Mouse (Mus musculus): ENCODE measurements around the gene Fam214b. TPM values are rescaled to one million over a fixed set of nuclear protein-coding genes. Genes with fewer than 3 reads are reported as not detected.
A peak's percentile ranks its signal among the peaks of the same experiment; 100 is the strongest.

Gene Fam214b
- polyA plus RNA-seq, 1 experiment from 2014 or later, result 33.8 TPM

DNA sequence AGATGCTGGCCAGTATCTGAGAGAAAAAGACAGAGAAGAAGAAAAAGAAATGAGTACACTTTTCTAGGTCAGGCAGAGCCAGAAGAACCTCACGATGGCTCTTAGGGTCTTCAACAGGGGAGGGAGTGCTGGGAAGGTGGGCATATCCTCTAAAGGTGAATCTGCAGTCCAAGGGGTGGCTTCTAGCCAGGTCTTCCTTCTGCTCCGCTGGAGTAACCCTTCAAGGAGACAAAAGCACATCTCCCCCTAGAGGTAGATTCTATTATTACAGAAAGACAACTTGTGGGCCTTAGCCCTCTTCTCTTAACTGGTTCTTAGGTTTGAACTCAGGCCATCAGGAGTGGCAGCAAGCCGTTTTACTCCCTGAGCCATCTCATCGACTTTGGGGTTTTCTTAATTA is 6.6 kb upstream of the Fam214b start:
- Histone ChIP-seq H3K27ac (no peak overlapping the region), H3K9ac (no peak overlapping the region), H3K4me2 (replicated peaks) (no peak overlapping the region), H3K4me1 (no peaks in the 10 kb centered on the region; the same call in 1 of the 2 replicates), H3K36me3 (no peaks in the 10 kb centered on the region), H3K4me3 (no peak overlapping the region), H3K9me3 (no peaks in the 10 kb centered on the region), H3K27me3 (replicated peaks) (no peaks in the 10 kb centered on the region)
- ATAC-seq (ENCODE audit: low FRiP score, low read depth), result no peak
- 14% methylated on average over 4 of the region's 4 CpGs for WGBS

GRCm38 (mm10) chr4:43047231-43047630 is 1.2 kb upstream of the Fam214b start:
- peaks cover 26% of the 10 kb centered on the region for H3K4me1 ChIP-seq
- peak overlapping the region; percentile 84; the same call in 1 of the 2 replicates for H3K4me2 ChIP-seq (replicated peaks)
- H3K9ac ChIP-seq, result no peak overlapping the region
- WGBS, result 8% methylated on average over 5 of the region's 5 CpGs
- H3K27me3 ChIP-seq (replicated peaks), result no peaks in the 10 kb centered on the region
- H3K27ac ChIP-seq, result no peak overlapping the region
- H3K9me3 ChIP-seq, result no peaks in the 10 kb centered on the region
- no peaks in the 10 kb centered on the region for H3K36me3 ChIP-seq
- no peak overlapping the region for H3K4me3 ChIP-seq
- ATAC-seq (ENCODE audit: low FRiP score, low read depth), result no peak

DNA sequence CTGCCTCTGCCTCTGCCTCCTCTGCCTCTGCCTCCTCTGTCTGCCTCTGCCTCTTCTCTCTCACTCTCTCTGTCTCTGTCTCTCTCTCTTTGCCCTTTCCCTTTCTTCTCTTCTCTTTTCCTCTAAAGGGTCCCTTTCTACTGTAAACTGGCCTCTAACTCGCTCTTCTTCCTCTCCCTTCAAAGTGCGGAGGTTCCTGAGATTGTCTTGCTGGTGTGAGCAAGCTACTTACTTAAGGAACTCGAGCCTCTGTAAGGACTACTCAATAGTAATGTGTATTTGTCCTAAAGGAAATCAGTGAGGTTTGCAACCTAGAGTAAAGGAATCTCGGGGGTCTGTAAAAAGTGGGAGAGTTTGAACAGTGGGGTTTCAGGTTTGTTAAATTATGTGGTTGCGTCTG is 587 bp upstream of the Fam214b start:
- Histone ChIP-seq H3K4me2 (replicated peaks) (peak overlapping the region; percentile 84), H3K27ac (no peak overlapping the region), H3K4me1 (peaks cover 26% of the 10 kb centered on the region), H3K9ac (no peak overlapping the region), H3K36me3 (no peaks in the 10 kb centered on the region), H3K27me3 (replicated peaks) (no peaks in the 10 kb centered on the region), H3K9me3 (no peaks in the 10 kb centered on the region), H3K4me3 (no peak overlapping the region)
- ATAC-seq (ENCODE audit: low FRiP score, low read depth), result no peak
- 62% methylated on average over 5 of the region's 5 CpGs for WGBS

GRCm38 (mm10) chr4:43045285-43045658 is 748 bp downstream of the Fam214b start:
- Histone ChIP-seq H3K4me3 (peak overlapping the region; percentile 54), H3K9ac (peak overlapping the region; percentile 61), H3K9me3 (no peaks in the 10 kb centered on the region), H3K27ac (peak overlapping the region; percentile 87; the same call in 1 of the 2 replicates), H3K36me3 (no peaks in the 10 kb centered on the region), H3K4me2 (replicated peaks) (peak overlapping the region; percentile 84), H3K4me1 (peaks cover 31% of the 10 kb centered on the region), H3K27me3 (replicated peaks) (no peaks in the 10 kb centered on the region)
- peak; percentile 1; the same call in 1 of the 2 replicates for ATAC-seq (ENCODE audit: low FRiP score, low read depth)
- WGBS, result 5% methylated on average over 13 of the region's 13 CpGs

GRCm38 (mm10) chr4:43044673-43045072 is 1.3 kb downstream of the Fam214b start:
- Histone ChIP-seq H3K27me3 (replicated peaks) (no peaks in the 10 kb centered on the region), H3K4me3 (peak overlapping the region; percentile 54), H3K9ac (peak overlapping the region; percentile 61), H3K27ac (peak overlapping the region; percentile 87), H3K4me1 (peaks cover 34% of the 10 kb centered on the region), H3K4me2 (replicated peaks) (peak overlapping the region; percentile 84), H3K36me3 (no peaks in the 10 kb centered on the region), H3K9me3 (no peaks in the 10 kb centered on the region)
- ATAC-seq (ENCODE audit: low FRiP score, low read depth), result no peak
- WGBS, result 5% methylated on average over 4 of the region's 4 CpGs

GRCm38 (mm10) chr4:43043644-43044357 is 2.2 kb downstream of the Fam214b start:
- peak overlapping the region; percentile 61; the same call in 1 of the 2 replicates for H3K9ac ChIP-seq
- H3K4me1 ChIP-seq, result peaks cover 43% of the 10 kb centered on the region
- WGBS, result 15% methylated on average over 7 of the region's 7 CpGs
- peak; percentile 72 for ATAC-seq (ENCODE audit: low FRiP score, low read depth)
- no peaks in the 10 kb centered on the region for H3K9me3 ChIP-seq
- H3K4me3 ChIP-seq, result peak overlapping the region; percentile 54
- peak overlapping the region; percentile 87 for H3K27ac ChIP-seq
- no peaks in the 10 kb centered on the region for H3K27me3 ChIP-seq (replicated peaks)
- no peaks in the 10 kb centered on the region for H3K36me3 ChIP-seq
- peak overlapping the region; percentile 84 for H3K4me2 ChIP-seq (replicated peaks)

DNA sequence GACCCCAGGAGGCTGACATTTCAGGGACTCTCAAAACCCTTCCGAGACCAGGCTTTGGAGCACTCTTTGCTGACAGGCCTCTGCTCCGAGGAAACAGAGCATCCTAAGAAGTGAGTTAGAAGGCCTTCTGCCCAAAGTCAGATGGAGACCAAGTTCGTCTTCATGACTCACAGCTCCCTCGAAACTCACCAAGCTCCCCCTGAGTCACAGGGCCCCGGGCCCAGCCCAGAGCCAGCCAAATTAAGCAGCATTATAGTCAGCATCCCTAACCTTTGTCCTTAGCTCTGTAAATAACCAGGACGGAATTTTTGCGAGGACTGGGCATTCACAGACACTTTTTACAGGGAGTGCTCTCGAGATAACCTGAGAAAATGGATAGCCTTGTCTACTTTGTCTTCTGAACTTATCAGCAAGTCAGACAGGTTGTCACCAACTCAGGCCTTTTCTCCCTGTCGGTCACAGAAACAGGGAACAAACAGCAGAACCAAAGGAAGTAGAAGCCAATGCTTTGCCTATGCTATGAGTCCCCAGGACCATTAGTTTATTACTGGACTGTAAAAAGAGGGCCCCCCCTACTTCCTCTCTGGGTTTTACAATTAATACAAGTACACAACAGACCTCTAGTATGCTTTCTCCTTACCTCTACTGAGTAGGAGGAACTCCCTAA is 5.0 kb downstream of the Fam214b start:
- Histone ChIP-seq H3K4me2 (replicated peaks) (peak overlapping the region; percentile 88), H3K4me3 (no peak overlapping the region), H3K4me1 (peaks cover 56% of the 10 kb centered on the region)

GRCm38 (mm10) chr4:43040114-43040572 is 5.9 kb downstream of the Fam214b start:
- H3K27ac ChIP-seq, result peak overlapping the region; percentile 37; the same call in 1 of the 2 replicates
- H3K27me3 ChIP-seq (replicated peaks), result no peaks in the 10 kb centered on the region
- H3K4me2 ChIP-seq (replicated peaks), result peak overlapping the region; percentile 88
- peak overlapping the region; percentile 87 for H3K9ac ChIP-seq
- H3K4me1 ChIP-seq, result peaks cover 52% of the 10 kb centered on the region
- H3K36me3 ChIP-seq, result peaks cover 20% of the 10 kb centered on the region
- WGBS, result under 1% methylated on average over 25 of the region's 25 CpGs
- H3K9me3 ChIP-seq, result no peaks in the 10 kb centered on the region
- ATAC-seq (ENCODE audit: low FRiP score, low read depth), result peak; percentile 94
- H3K4me3 ChIP-seq, result peak overlapping the region; percentile 76

More for the DNA sequence above, 5.0 kb downstream of the Fam214b start:
- no peak for ATAC-seq (ENCODE audit: low FRiP score, low read depth)
- WGBS, result 67% methylated on average over 9 of the region's 9 CpGs
- H3K9ac ChIP-seq, result no peak overlapping the region
- no peak overlapping the region for H3K27ac ChIP-seq
- H3K9me3 ChIP-seq, result no peaks in the 10 kb centered on the region
- H3K27me3 ChIP-seq (replicated peaks), result no peaks in the 10 kb centered on the region
- H3K36me3 ChIP-seq, result peaks cover 12% of the 10 kb centered on the region

- no peaks in the 10 kb centered on the region for H3K27me3 ChIP-seq (replicated peaks)
- H3K4me1 ChIP-seq, result peaks cover 47% of the 10 kb centered on the region
- no peaks in the 10 kb centered on the region for H3K9me3 ChIP-seq
- peak overlapping the region; percentile 88 for H3K4me2 ChIP-seq (replicated peaks)
- H3K27ac ChIP-seq, result peak overlapping the region; percentile 37; the same call in 1 of the 2 replicates
- WGBS, result 4% methylated on average over 11 of the region's 11 CpGs
- H3K36me3 ChIP-seq, result peaks cover 26% of the 10 kb centered on the region
- H3K9ac ChIP-seq, result peak overlapping the region; percentile 87
- H3K4me3 ChIP-seq, result peak overlapping the region; percentile 76
- peak; percentile 26; the same call in 1 of the 2 replicates for ATAC-seq (ENCODE audit: low FRiP score, low read depth)
Measured at GRCm38 (mm10) chr4:43039609-43040008, 6.4 kb downstream of the Fam214b start.

- 60% methylated on average over 15 of the region's 15 CpGs for WGBS
- no peaks in the 10 kb centered on the region for H3K27me3 ChIP-seq (replicated peaks)
- H3K4me2 ChIP-seq (replicated peaks), result peak overlapping the region; percentile 88
- ATAC-seq (ENCODE audit: low FRiP score, low read depth), result no peak
- peak overlapping the region; percentile 76 for H3K4me3 ChIP-seq
- H3K36me3 ChIP-seq, result peaks cover 34% of the 10 kb centered on the region
- no peaks in the 10 kb centered on the region for H3K9me3 ChIP-seq
- no peak overlapping the region for H3K27ac ChIP-seq
- H3K9ac ChIP-seq, result peak overlapping the region; percentile 87
- peaks cover 39% of the 10 kb centered on the region for H3K4me1 ChIP-seq
Measured at GRCm38 (mm10) chr4:43038567-43039495, 7.2 kb downstream of the Fam214b start.

GRCm38 (mm10) chr4:43037860-43038566 is 8.0 kb downstream of the Fam214b start:
- H3K9ac ChIP-seq, result no peak overlapping the region
- peak overlapping the region; percentile 88 for H3K4me2 ChIP-seq (replicated peaks)

More at GRCm38 (mm10) chr4:43037860-43038566, 8.0 kb downstream of the Fam214b start:
- Histone ChIP-seq H3K4me1 (peaks cover 31% of the 10 kb centered on the region), H3K36me3 (peaks cover 42% of the 10 kb centered on the region), H3K27ac (no peak overlapping the region), H3K4me3 (no peak overlapping the region), H3K27me3 (replicated peaks) (no peaks in the 10 kb centered on the region), H3K9me3 (no peaks in the 10 kb centered on the region)
- ATAC-seq (ENCODE audit: low FRiP score, low read depth), result no peak
- 82% methylated on average over 4 of the region's 4 CpGs for WGBS

All from neural tube, embryonic 12.5 days (tissue).